ENCODE assay signal across 9 mouse cellular contexts in genomic region chr10:77464181-77464936, GRCm38 (mm10). TPM values are rescaled to one million over a fixed set of nuclear protein-coding genes. Genes with fewer than 3 reads are reported as not detected.
DNase-seq lines count a peak whose midpoint lies in the region; ATAC-seq and TF ChIP-seq lines count a peak whose summit lies in the region.
"Had no signal": no experiment of that assay in that cellular context is flagged by ENCODE, and none has a peak within 500 bp of the region (broad histone marks: within the 10 kb centered on the region; RNA-seq: fewer than 3 reads in every experiment).

No protein-coding gene starts in this region.

- no peaks in the 10 kb centered on the region for H3K9me3 ChIP-seq in forebrain, postnatal 0 days (ENCODE audit: low read length)
- no peaks in the 10 kb centered on the region for H3K9me3 ChIP-seq in forebrain, embryonic 12.5 days
- no peaks in the 10 kb centered on the region for H3K9me3 ChIP-seq in heart, embryonic 13.5 days
- H3K9me3 ChIP-seq: neural tube, embryonic 12.5 days had no signal

- no peak for TF ChIP-seq CTCF in forebrain, postnatal 0 days (IDR thresholded peaks at IDR 0.05; ENCODE audit: low read depth)

- H3K4me2 ChIP-seq in forebrain, postnatal 0 days (ENCODE audit: low read depth) = no peak overlapping the region
- H3K4me2 ChIP-seq in forebrain, embryonic 12.5 days = no peak overlapping the region
- H3K4me2 ChIP-seq in heart, embryonic 13.5 days = 0 out of 2 replicates have a peak overlapping the region, but pooled peaks have one; percentile 10
- H3K4me2 ChIP-seq: neural tube, embryonic 12.5 days had no signal

- ATAC-seq in forebrain, postnatal 0 days = peak; percentile 29
- no peak for ATAC-seq in forebrain, embryonic 12.5 days (ENCODE audit: low FRiP score)
- ATAC-seq in heart, embryonic 13.5 days (ENCODE audit: extremely low read depth, insufficient number of reproducible peaks, low FRiP score, low TSS enrichment) = no peak; the same call in 1 of the 2 replicates

- H3K36me3 ChIP-seq in forebrain, postnatal 0 days (ENCODE audit: insufficient read depth) = no peaks in the 10 kb centered on the region
- H3K36me3 ChIP-seq in forebrain, embryonic 12.5 days (replicated peaks) = no peaks in the 10 kb centered on the region
- no peaks in the 10 kb centered on the region for H3K36me3 ChIP-seq in heart, embryonic 13.5 days
- H3K36me3 ChIP-seq: neural tube, embryonic 12.5 days had no signal

- H3K27ac ChIP-seq in forebrain, postnatal 0 days (ENCODE audit: low read depth, low read length) = no peak overlapping the region
- H3K27ac ChIP-seq in forebrain, embryonic 12.5 days = no peak overlapping the region
- peak overlapping the region; percentile 79 for H3K27ac ChIP-seq in heart, embryonic 13.5 days (replicated peaks)
- H3K27ac ChIP-seq: neural tube, embryonic 12.5 days had no signal

- H3K9ac ChIP-seq in forebrain, postnatal 0 days = no peak overlapping the region
- no peak overlapping the region for H3K9ac ChIP-seq in forebrain, embryonic 12.5 days
- peak overlapping the region; percentile 37; the same call in 1 of the 2 replicates for H3K9ac ChIP-seq in heart, embryonic 13.5 days
- H3K9ac ChIP-seq: neural tube, embryonic 12.5 days had no signal

- WGBS in forebrain, postnatal 0 days = 53% methylated on average over 10 of the region's 10 CpGs
- 74% methylated on average over 10 of the region's 10 CpGs for WGBS in forebrain, embryonic 12.5 days
- 43% methylated on average over 10 of the region's 10 CpGs for WGBS in heart, embryonic 13.5 days

- H3K27me3 ChIP-seq in forebrain, postnatal 0 days (ENCODE audit: insufficient read depth, low read length) = no peaks in the 10 kb centered on the region
- H3K27me3 ChIP-seq in forebrain, embryonic 12.5 days = no peaks in the 10 kb centered on the region
- 0 out of 2 replicates have a peak, but pooled peaks cover 3% of the 10 kb centered on the region for H3K27me3 ChIP-seq in heart, embryonic 13.5 days (replicated peaks)
- H3K27me3 ChIP-seq: neural tube, embryonic 12.5 days had no signal

- peak; percentile 41 for DNase-seq in forebrain, postnatal 0 days
- peak; percentile 44 for DNase-seq in urinary bladder, postnatal 10 days (ENCODE audit: low spot score)
- no peak for DNase-seq in urinary bladder, adult 18-20 months (ENCODE audit: low spot score in 2 of 2)
- peak; percentile 63 to 70 for DNase-seq in lung, adult 18-20 months
- DNase-seq in urinary bladder, postnatal 14 days (ENCODE audit: low spot score) = peak; percentile 52
- DNase-seq in layer of hippocampus, adult 11-12 months (ENCODE audit: low spot score) = no peak

- H3K4me1 ChIP-seq in forebrain, postnatal 0 days (ENCODE audit: insufficient read depth) = no peaks in the 10 kb centered on the region
- no peaks in the 10 kb centered on the region for H3K4me1 ChIP-seq in forebrain, embryonic 12.5 days
- H3K4me1 ChIP-seq in heart, embryonic 13.5 days = peaks cover 61% of the 10 kb centered on the region
- H3K4me1 ChIP-seq: neural tube, embryonic 12.5 days had no signal

- no peak overlapping the region for H3K4me3 ChIP-seq in forebrain, postnatal 0 days (ENCODE audit: low read depth, low read length)
- no peak overlapping the region for H3K4me3 ChIP-seq in forebrain, embryonic 12.5 days (replicated peaks)
- no peak overlapping the region for H3K4me3 ChIP-seq in heart, embryonic 13.5 days
- H3K4me3 ChIP-seq: neural tube, embryonic 12.5 days had no signal

RNA-seq across cellular contexts. Expression of gene Adarb1, which starts 46.3 kb away (rescaled TPM):
- 39.4 and 40.2 TPM in 2 replicates for total RNA-seq in forebrain, postnatal 0 days (2014; rRNA removed)
- polyA plus RNA-seq in forebrain, postnatal 0 days (2015; fragmentation: Nextera tagmentation; extraction: Ambion mirVana) = 12.4 and 12.5 TPM in 2 replicates
- polyA plus RNA-seq in forebrain, embryonic 12.5 days (2016; fragmentation: Nextera tagmentation; extraction: Ambion mirVana) = 8.3 and 8.4 TPM in 2 replicates
- 10.7 and 12.1 TPM in 2 replicates for polyA plus RNA-seq in heart, embryonic 13.5 days (2015; fragmentation: Nextera tagmentation; extraction: Ambion mirVana)

RNA-seq across cellular contexts. Expression of gene Fam207a, which starts 51.2 kb away (rescaled TPM):
- 42.2 and 43.2 TPM in 2 replicates for total RNA-seq in forebrain, postnatal 0 days (2014; rRNA removed)
- polyA plus RNA-seq in forebrain, postnatal 0 days (2015; fragmentation: Nextera tagmentation; extraction: Ambion mirVana) = 30.4 and 34.9 TPM in 2 replicates
- 39.4 and 44.1 TPM in 2 replicates for polyA plus RNA-seq in forebrain, embryonic 12.5 days (2016; fragmentation: Nextera tagmentation; extraction: Ambion mirVana)
- 23.9 and 24.0 TPM in 2 replicates for polyA plus RNA-seq in heart, embryonic 13.5 days (2015; fragmentation: Nextera tagmentation; extraction: Ambion mirVana)

Comparison
In these comparisons a context has a peak if more than half of its experiments do, and no peak if none do; other contexts are left out.
1. DNase-seq: peak in forebrain, postnatal 0 days (single experiment), urinary bladder, postnatal 10 days (single experiment), lung, adult 18-20 months (2 of 2) and urinary bladder, postnatal 14 days (single experiment); none in urinary bladder, adult 18-20 months (0 of 2) and layer of hippocampus, adult 11-12 months (single experiment).